Mouse (Mus musculus) CH12.LX (cell line): Measurements from ENCODE around the gene Nos1. TPM values are rescaled to one million over a fixed set of nuclear protein-coding genes. Genes with fewer than 3 reads are reported as not detected.

Source experiments
- DNase-seq: peaks from one replicate; pipeline ENCODE4 v3.0.0-alpha.2; 2013; ENCODE audit errors: extremely low read depth
- H3K27ac ChIP-seq: 2 replicates; pipeline ENCODE4 v1.5.1; 2012; ENCODE audit warnings: low read depth, mild to moderate bottlenecking, control low read depth, moderate library complexity; ENCODE audit not compliant: insufficient read depth
- H3K27me3 ChIP-seq: replicated peaks from 2 replicates; pipeline ENCODE3; 2012; ENCODE audit warnings: inconsistent platforms
- H3K36me3 ChIP-seq, 2 experiments: replicated peaks in 1 of 2; 2 replicates each; pipeline versions ENCODE3 to v1.6.1; 2012; ENCODE audit warnings: inconsistent platforms in 1 of 2, low read length in 1 of 2, mild to moderate bottlenecking in 1 of 2, mixed read lengths in 1 of 2, moderate library complexity in 1 of 2; ENCODE audit not compliant: control insufficient read depth in 1 of 2, insufficient read depth in 1 of 2
- H3K4me1 ChIP-seq, 2 experiments: 2 replicates each; pipeline ENCODE4 v1.6.1; 2012; ENCODE audit warnings: inconsistent platforms in 1 of 2, moderate library complexity in 1 of 2; ENCODE audit not compliant: insufficient read depth in 2 of 2, control insufficient read depth in 1 of 2
- H3K4me2 ChIP-seq: 2 replicates; pipeline ENCODE4 v1.6.1; 2012; ENCODE audit warnings: low read depth, mild to moderate bottlenecking, control low read depth; ENCODE audit not compliant: poor library complexity, insufficient read depth, severe bottlenecking
- H3K4me3 ChIP-seq, 3 experiments: fragments of 150-350 bp in 1 of 3; sonication (generic) in 1 of 3; replicated peaks in 1 of 3; 2 replicates each; pipeline versions ENCODE3 to v1.5.1; 2011 to 2012; ENCODE audit warnings: low read depth in 2 of 3, low read length in 2 of 3, mild to moderate bottlenecking in 2 of 3, moderate library complexity in 2 of 3, control low read depth in 1 of 3, improper control_type of control experiment in 1 of 3, inconsistent platforms in 1 of 3, mixed read lengths in 1 of 3; ENCODE audit not compliant: poor library complexity in 1 of 3
- H3K79me2 ChIP-seq: replicated peaks from 2 replicates; pipeline ENCODE4 v1.6.1; 2012; ENCODE audit warnings: mild to moderate bottlenecking, moderate library complexity; ENCODE audit not compliant: control insufficient read depth, poor library complexity, insufficient read depth, severe bottlenecking; ENCODE audit errors: extremely low read depth
- H3K9ac ChIP-seq: 2 replicates; pipeline ENCODE4 v1.6.1; 2012; ENCODE audit warnings: low read depth, mild to moderate bottlenecking, control low read depth, moderate library complexity; ENCODE audit not compliant: insufficient read depth
- H3K9me3 ChIP-seq: replicated peaks from 2 replicates; pipeline ENCODE3; 2012; ENCODE audit warnings: low read length, inconsistent platforms, mixed read lengths
- BHLHE40 ChIP-seq: IDR thresholded peaks from 2 replicates; pipeline ENCODE4 v1.6.1; 2011; ENCODE audit warnings: mild to moderate bottlenecking, low read depth, low read length, improper control_type of control experiment
- CHD1 ChIP-seq: IDR thresholded peaks from 2 replicates; pipeline ENCODE4 v1.6.1; 2012; ENCODE audit warnings: low read depth, low read length, improper control_type of control experiment, inconsistent platforms
- CHD2 ChIP-seq: IDR thresholded peaks from 2 replicates; pipeline ENCODE4 v1.6.1; 2011; ENCODE audit warnings: low read length, improper control_type of control experiment
- CTCF ChIP-seq, 2 experiments: IDR thresholded peaks in 1 of 2; conservative IDR thresholded peaks in 1 of 2; 2 replicates each; pipeline ENCODE4 v1.5.1; 2011 to 2012; ENCODE audit warnings: low read depth in 2 of 2, low read length in 2 of 2, improper control_type of control experiment in 1 of 2, inconsistent platforms in 1 of 2, mild to moderate bottlenecking in 1 of 2, moderate library complexity in 1 of 2
- E2F4 ChIP-seq: IDR thresholded peaks from 2 replicates; pipeline ENCODE4 v1.6.1; 2011; ENCODE audit warnings: low read depth, low read length, improper control_type of control experiment; ENCODE audit not compliant: insufficient replicate concordance
- ELF1 ChIP-seq: IDR thresholded peaks from 2 replicates; pipeline ENCODE4 v1.6.1; 2014; ENCODE audit warnings: low read depth, mild to moderate bottlenecking, inconsistent platforms, low read length, improper control_type of control experiment
- EP300 ChIP-seq: IDR thresholded peaks from 2 replicates; pipeline ENCODE4 v1.6.1; 2011; ENCODE audit warnings: low read length, improper control_type of control experiment
- ETS1 ChIP-seq: conservative IDR thresholded peaks from 2 replicates; pipeline ENCODE4 v1.6.1; 2012; ENCODE audit warnings: low read depth, mild to moderate bottlenecking, inconsistent platforms, low read length, improper control_type of control experiment, moderate library complexity
- GABPA ChIP-seq: IDR thresholded peaks from 2 replicates; pipeline ENCODE4 v1.6.1; 2012; ENCODE audit warnings: low read depth, low read length, improper control_type of control experiment, inconsistent platforms; ENCODE audit not compliant: insufficient replicate concordance
- HCFC1 ChIP-seq: IDR thresholded peaks from 2 replicates; pipeline ENCODE4 v1.6.1; 2012; ENCODE audit warnings: low read depth, mild to moderate bottlenecking, inconsistent platforms, low read length, improper control_type of control experiment
- IRF4 ChIP-seq: IDR thresholded peaks from 2 replicates; pipeline ENCODE4 v1.6.1; 2014; ENCODE audit warnings: low read depth, mild to moderate bottlenecking, inconsistent platforms, low read length, improper control_type of control experiment
- JUN ChIP-seq: IDR thresholded peaks from 2 replicates; pipeline ENCODE4 v1.6.1; 2011; ENCODE audit warnings: low read depth, mild to moderate bottlenecking, low read length, improper control_type of control experiment, moderate library complexity; ENCODE audit not compliant: insufficient read depth
- JUND ChIP-seq: conservative IDR thresholded peaks from 2 replicates; pipeline ENCODE4 v1.6.1; 2011; ENCODE audit warnings: low read depth, low read length, improper control_type of control experiment
- KAT2A ChIP-seq: IDR thresholded peaks from 2 replicates; pipeline ENCODE4 v1.6.1; 2012; ENCODE audit warnings: low read length, improper control_type of control experiment, inconsistent platforms; ENCODE audit not compliant: insufficient replicate concordance
- MAFK ChIP-seq: IDR thresholded peaks from 2 replicates; pipeline ENCODE4 v1.6.1; 2011; ENCODE audit warnings: low read length, improper control_type of control experiment; ENCODE audit not compliant: insufficient replicate concordance
- MAX ChIP-seq: IDR thresholded peaks from 2 replicates; pipeline ENCODE4 v1.6.1; 2011; ENCODE audit warnings: low read length, improper control_type of control experiment
- MAZ ChIP-seq: IDR thresholded peaks from 2 replicates; pipeline ENCODE4 v1.6.1; 2012; ENCODE audit warnings: low read depth, mild to moderate bottlenecking, inconsistent platforms, low read length, improper control_type of control experiment, moderate library complexity
- MEF2A ChIP-seq: IDR thresholded peaks from 2 replicates; pipeline ENCODE4 v1.6.1; 2014; ENCODE audit warnings: low read depth, mild to moderate bottlenecking, inconsistent platforms, low read length, improper control_type of control experiment, borderline replicate concordance
- MXI1 ChIP-seq: IDR thresholded peaks from 2 replicates; pipeline ENCODE4 v1.6.1; 2011; ENCODE audit warnings: mild to moderate bottlenecking, low read depth, low read length, improper control_type of control experiment
- MYC ChIP-seq: IDR thresholded peaks from 2 replicates; pipeline ENCODE4 v1.6.1; 2011; ENCODE audit warnings: low read depth, mild to moderate bottlenecking, improper control_type of control experiment, low read length
- NELFE ChIP-seq: IDR thresholded peaks from 2 replicates; pipeline ENCODE4 v1.6.1; 2011; ENCODE audit warnings: low read depth, low read length, improper control_type of control experiment
- NRF1 ChIP-seq: IDR thresholded peaks from 2 replicates; pipeline ENCODE4 v1.6.1; 2014; ENCODE audit warnings: low read depth, mild to moderate bottlenecking, inconsistent platforms, low read length, improper control_type of control experiment, moderate library complexity
- PAX5 ChIP-seq: IDR thresholded peaks from 2 replicates; pipeline ENCODE4 v1.6.1; 2012; ENCODE audit warnings: low read length, inconsistent platforms, mixed read lengths
- POLR2A ChIP-seq: IDR thresholded peaks from 2 replicates; pipeline ENCODE4 v1.6.1; 2011; ENCODE audit warnings: low read depth, mild to moderate bottlenecking, improper control_type of control experiment, low read length
- RAD21 ChIP-seq: IDR thresholded peaks from 2 replicates; pipeline ENCODE4 v1.6.1; 2011; ENCODE audit warnings: low read depth, mild to moderate bottlenecking, low read length, improper control_type of control experiment, moderate library complexity
- RCOR1 ChIP-seq: conservative IDR thresholded peaks from 2 replicates; pipeline ENCODE4 v1.6.1; 2012; ENCODE audit warnings: low read depth, mild to moderate bottlenecking, inconsistent platforms, low read length, improper control_type of control experiment
- SIN3A ChIP-seq: IDR thresholded peaks from 2 replicates; pipeline ENCODE4 v1.6.1; 2012; ENCODE audit warnings: low read length, improper control_type of control experiment, inconsistent platforms
- SMC3 ChIP-seq: IDR thresholded peaks from 2 replicates; pipeline ENCODE4 v1.6.1; 2011; ENCODE audit warnings: low read depth, low read length, improper control_type of control experiment
- TBP ChIP-seq: conservative IDR thresholded peaks from 2 replicates; pipeline ENCODE4 v1.6.1; 2011; ENCODE audit warnings: low read depth, low read length, improper control_type of control experiment
- TCF12 ChIP-seq: IDR thresholded peaks from 2 replicates; pipeline ENCODE4 v1.6.1; 2014; ENCODE audit warnings: low read depth, mild to moderate bottlenecking, inconsistent platforms, low read length, improper control_type of control experiment
- UBTF ChIP-seq: IDR thresholded peaks from 2 replicates; pipeline ENCODE4 v1.6.1; 2012; ENCODE audit warnings: low read depth, mild to moderate bottlenecking, inconsistent platforms, low read length, improper control_type of control experiment, moderate library complexity
- USF1 ChIP-seq: IDR thresholded peaks from 2 replicates; pipeline ENCODE4 v1.6.1; 2014; ENCODE audit warnings: low read depth, mild to moderate bottlenecking, inconsistent platforms, low read length, improper control_type of control experiment
- USF2 ChIP-seq: conservative IDR thresholded peaks from 2 replicates; pipeline ENCODE4 v1.6.1; 2011; ENCODE audit warnings: low read depth, low read length, improper control_type of control experiment
- ZC3H11A ChIP-seq: IDR thresholded peaks from 2 replicates; pipeline ENCODE4 v1.6.1; 2012; ENCODE audit warnings: low read depth, mild to moderate bottlenecking, inconsistent platforms, low read length, improper control_type of control experiment
- ZKSCAN1 ChIP-seq: IDR thresholded peaks from 2 replicates; pipeline ENCODE4 v1.6.1; 2012; ENCODE audit warnings: low read depth, inconsistent platforms, low read length, improper control_type of control experiment, borderline replicate concordance
- ZMIZ1 ChIP-seq: IDR thresholded peaks from 2 replicates; pipeline ENCODE4 v1.6.1; 2012; ENCODE audit warnings: low read depth, mild to moderate bottlenecking, inconsistent platforms, low read length, improper control_type of control experiment
- ZNF384 ChIP-seq: IDR thresholded peaks from 2 replicates; pipeline ENCODE4 v1.6.1; 2012; ENCODE audit warnings: low read depth, low read length, improper control_type of control experiment, inconsistent platforms
- dilution Hi-C: fragments of 300-500 bp; cut with MboI; formaldehyde crosslinking; loops from 2 replicates; pipeline ENCODE4 v1.14.3; 2020; ENCODE audit warnings: low sequenced_read_pairs; ENCODE audit not compliant: extremely low pct_unique_long_range_greater_than_20kb, extremely low pct_ligation_motif_present
- in situ Hi-C: fragments of 300-500 bp; cut with MboI; formaldehyde crosslinking; loops from 3 replicates; pipeline ENCODE4 v1.14.3; 2019; ENCODE audit warnings: low sequenced_read_pairs, low pct_ligation_motif_present, low pct_unique_long_range_greater_than_20kb, mixed read lengths
- polyA plus RNA-seq: library from polyadenylated mRNA; unstranded; fragments of >175 nt; gene quantifications from 2 replicates; pipeline ENCODE4 v1.2.1, GENCODE M21; 2012; ENCODE audit warnings: low read depth; ENCODE audit not compliant: insufficient read length
- total RNA-seq, 2 experiments: library from RNA; depleted of rRNA; stranded (reverse); fragments of 300-350 nt in 1 of 2; fragments of >200 nt in 1 of 2; gene quantifications; 2 replicates each; pipeline ENCODE4 v1.2.3; 2012 to 2014

The Nos1 gene
- total and polyA plus RNA-seq, 3 experiments = 2.4 to 17.0 (median 5.6) TPM

DNA sequence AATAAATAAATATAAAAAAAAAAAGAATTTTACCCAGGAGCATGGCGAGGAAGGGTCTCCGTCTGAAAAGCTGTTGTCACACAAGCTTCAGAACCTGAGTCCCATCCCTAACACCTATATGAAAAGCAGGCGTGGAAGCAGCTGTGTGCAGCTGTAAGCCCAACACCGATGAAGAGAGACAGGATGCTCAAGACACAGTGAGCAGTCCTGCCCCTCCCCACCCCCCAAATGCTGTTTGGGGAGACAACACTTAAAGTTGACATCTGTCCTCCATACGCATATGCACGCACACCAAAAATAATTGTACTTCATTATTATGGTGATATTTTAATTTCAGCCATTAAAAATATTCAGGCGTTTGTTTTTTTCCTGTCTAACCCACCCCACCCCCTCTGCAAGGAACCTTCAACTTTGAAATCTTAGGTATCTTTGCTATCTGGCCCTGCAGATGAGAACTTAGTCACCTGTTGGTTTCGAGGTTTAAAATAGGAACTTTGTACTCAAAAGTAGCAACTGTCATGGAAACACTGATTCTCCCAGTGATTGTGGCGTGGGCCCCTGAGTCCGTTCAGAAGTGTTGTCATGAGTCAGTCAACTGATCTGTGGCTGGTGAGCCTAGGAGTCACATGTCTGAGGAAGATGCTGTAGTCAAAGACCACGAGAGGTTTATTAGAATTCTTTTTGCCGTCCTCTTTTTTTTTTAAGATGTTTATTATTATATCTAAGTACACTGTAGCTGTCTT, 141.1 kb downstream of the Nos1 start:
- in situ Hi-C loops = no loop called here
- Histone ChIP-seq H3K4me1 (peaks cover 3 to 53% of the 10 kb centered on the region in 2 experiments), H3K4me3 (peak overlapping the region in 1 of 3 experiments; percentile 20), H3K9me3 (peaks cover 7% of the 10 kb centered on the region), H3K79me2 (no peaks in the 10 kb centered on the region)
- TF ChIP-seq SIN3A (peak; percentile 80; the same call in 1 of the 2 replicates), ZKSCAN1 (no peak), TCF12 (peak; percentile 98), USF2 (peak; percentile 39), NRF1 (no peak), JUND (peak; percentile 93), JUN (peak; percentile 97), ZC3H11A (no peak), TBP (0 out of 2 replicates have a peak, but pooled peaks have one; percentile 62), ETS1 (peak; percentile 99), GABPA (no peak), PAX5 (no peak), UBTF (no peak), MEF2A (peak; percentile 100), CTCF (conservative IDR thresholded peaks at IDR 0.05 in 1 of 2, IDR thresholded peaks at IDR 0.05 in 1 of 2; ENCODE audit: low read depth in 2 of 2, low read length in 2 of 2) (no peak; a peak in 1 of 4 replicates), MXI1 (peak; percentile 55), HCFC1 (no peak), EP300 (peak; percentile 98), ZNF384 (peak; percentile 36), BHLHE40 (peak; percentile 95), ZMIZ1 (no peak), MAFK (peak; percentile 79; the same call in 1 of the 2 replicates), MAZ (peak; percentile 86; the same call in 1 of the 2 replicates), CHD1 (no peak), KAT2A (no peak), ELF1 (0 out of 2 replicates have a peak, but pooled peaks have one; percentile 1), NELFE (no peak), SMC3 (no peak), CHD2 (peak; percentile 94), MAX (peak; percentile 81), RAD21 (no peak; the same call in 1 of the 2 replicates), E2F4 (no peak), POLR2A (peak; percentile 30; the same call in 1 of the 2 replicates), RCOR1 (peak; percentile 94), USF1 (peak; percentile 41; the same call in 1 of the 2 replicates), IRF4 (peak; percentile 97), MYC (peak; percentile 79)
- TF ChIP-seq, all 38 proteins: peak for 22
- no peaks in the 10 kb centered on the region for H3K27me3 ChIP-seq
- peaks cover 0 to 7% of the 10 kb centered on the region in 2 experiments for H3K36me3 ChIP-seq
- DNase-seq = peak; percentile 96
- dilution Hi-C loops = no loop called here
- H3K9ac ChIP-seq = peak overlapping the region; percentile 42
- H3K27ac ChIP-seq = peak overlapping the region; percentile 79
- H3K4me2 ChIP-seq = 0 out of 2 replicates have a peak overlapping the region, but pooled peaks have one; percentile 22
